Mouse (Mus musculus) lung, postnatal 0 days (tissue): ENCODE measurements around the gene Gna11.

Experiments used
- CTCF ChIP-seq: IDR thresholded peaks from 2 replicates; pipeline ENCODE4 v1.5.1; 2016; ENCODE audit warnings: antibody characterized with exemption, mild to moderate bottlenecking
- EP300 ChIP-seq: IDR thresholded peaks from 2 replicates; pipeline ENCODE4 v1.6.1; 2016; ENCODE audit warnings: antibody characterized with exemption, mild to moderate bottlenecking, control low read depth

GRCm38 (mm10) chr10:81546332-81546731 is 1.3 kb upstream of the Gna11 start:
- no peak for TF ChIP-seq CTCF
- TF ChIP-seq EP300, result no peak
